Mouse (Mus musculus) ZHBTc4 (cell line): ENCODE results near the gene Tmem132e.
A peak's percentile ranks its signal among the peaks of the same experiment; 100 is the strongest.

Source experiments
- DNase-seq: peaks from one replicate; pipeline ENCODE4 v3.0.0-alpha.2; 2011; ENCODE audit warnings: low read depth, low spot score

Gene Tmem132e

GRCm38 (mm10) chr11:82428801-82429200 is 40.1 kb downstream of the Tmem132e start:
- no peak for DNase-seq

- DNase-seq, result peak; percentile 32
These were observed 45.6 kb downstream of the Tmem132e start for GRCm38 (mm10) chr11:82434091-82434831.

- DNase-seq, result peak; percentile 51
These were observed 46.1 kb downstream of the Tmem132e start for GRCm38 (mm10) chr11:82434832-82435182.

GRCm38 (mm10) chr11:82448485-82448884 is 59.8 kb downstream of the Tmem132e start:
- no peak for DNase-seq

GRCm38 (mm10) chr11:82452516-82452915 is 63.8 kb downstream of the Tmem132e start:
- DNase-seq, result no peak

GRCm38 (mm10) chr11:82453230-82453629 is 64.5 kb downstream of the Tmem132e start:
- DNase-seq, result no peak

GRCm38 (mm10) chr11:82461326-82461725 is 72.6 kb downstream of the Tmem132e start:
- no peak for DNase-seq

GRCm38 (mm10) chr11:82465536-82465935 is 76.8 kb downstream of the Tmem132e start:
- DNase-seq, result no peak

- no peak for DNase-seq
These were observed 78.5 kb downstream of the Tmem132e start for GRCm38 (mm10) chr11:82467218-82467617.

- DNase-seq, result peak; percentile 78
These were observed 82.4 kb downstream of the Tmem132e start for GRCm38 (mm10) chr11:82471076-82471475.

GRCm38 (mm10) chr11:82473137-82473621 is 84.5 kb downstream of the Tmem132e start:
- no peak for DNase-seq

GRCm38 (mm10) chr11:82476092-82476491 is 87.4 kb downstream of the Tmem132e start:
- DNase-seq, result no peak

GRCm38 (mm10) chr11:82477412-82477811 is 88.7 kb downstream of the Tmem132e start:
- no peak for DNase-seq

- DNase-seq, result no peak
These were observed 92.2 kb downstream of the Tmem132e start for GRCm38 (mm10) chr11:82480941-82481340.

- DNase-seq, result peak; percentile 31
These were observed 98.8 kb downstream of the Tmem132e start for GRCm38 (mm10) chr11:82487359-82488086.

- no peak for DNase-seq
These were observed 102.2 kb downstream of the Tmem132e start for GRCm38 (mm10) chr11:82490896-82491295.
